Mouse (Mus musculus): ENCODE measurements around the gene Tspoap1. TPM values are rescaled to one million over a fixed set of nuclear protein-coding genes. Genes with fewer than 3 reads are reported as not detected.
A peak's percentile ranks its signal among the peaks of the same experiment; 100 is the strongest.

Gene Tspoap1
- polyA plus RNA-seq, 1 experiment from 2014 or later: 68.5 TPM

MicroRNAs encoded within 50 kb of the gene (microRNA counts, 519-probe panel; counts per million panel counts)
- 2,315 counts per million, percentile 69 among the panel's probes with 10 or more counts for microRNA mmu-miR-142-3p
- 2,983 counts per million, percentile 87 among the panel's probes with 10 or more counts for microRNA mmu-miR-142-5p

Small RNAs within 50 kb of the gene (microRNA-seq; reads per million reads assigned to microRNA genes)
- not detected for gene Mir142
- not detected for gene Mir142b

Other genes starting within 250 kb of the Tspoap1 start
- gene Gm11492, start 193.9 kb upstream of the Tspoap1 start, polyA plus RNA-seq (2015; fragmentation: Nextera tagmentation; extraction: Ambion mirVana): not detected in 2 replicates
- 32.5 and 33.6 TPM in 2 replicates for gene Sept4, start 191.6 kb upstream of the Tspoap1 start, polyA plus RNA-seq (2015; fragmentation: Nextera tagmentation; extraction: Ambion mirVana)
- 54.5 and 58.2 TPM in 2 replicates for gene Mtmr4, start 168.4 kb upstream of the Tspoap1 start, polyA plus RNA-seq (2015; fragmentation: Nextera tagmentation; extraction: Ambion mirVana)
- 0.39 and 0.57 TPM in 2 replicates for gene Hsf5, start 143.4 kb upstream of the Tspoap1 start, polyA plus RNA-seq (2015; fragmentation: Nextera tagmentation; extraction: Ambion mirVana)
- gene Rnf43, start 97.8 kb upstream of the Tspoap1 start, polyA plus RNA-seq (2015; fragmentation: Nextera tagmentation; extraction: Ambion mirVana): 0.68 and 1.4 TPM in 2 replicates
- gene Supt4a, start 23.0 kb upstream of the Tspoap1 start, polyA plus RNA-seq (2015; fragmentation: Nextera tagmentation; extraction: Ambion mirVana): 127 TPM in 2 replicates
- 0.08 and 0.22 TPM in 2 replicates for gene Mpo, start 33.0 kb downstream of the Tspoap1 start, polyA plus RNA-seq (2015; fragmentation: Nextera tagmentation; extraction: Ambion mirVana)
- 1.9 and 3.8 TPM in 2 replicates for gene Lpo, start 67.7 kb downstream of the Tspoap1 start, polyA plus RNA-seq (2015; fragmentation: Nextera tagmentation; extraction: Ambion mirVana)
- 11.0 and 13.2 TPM in 2 replicates for gene Mks1, start 92.7 kb downstream of the Tspoap1 start, polyA plus RNA-seq (2015; fragmentation: Nextera tagmentation; extraction: Ambion mirVana)
- gene Epx, start 115.0 kb downstream of the Tspoap1 start, polyA plus RNA-seq (2015; fragmentation: Nextera tagmentation; extraction: Ambion mirVana): 0.34 and 0.57 TPM in 2 replicates
- not detected in 2 replicates for gene Olfr462, start 131.7 kb downstream of the Tspoap1 start, polyA plus RNA-seq (2015; fragmentation: Nextera tagmentation; extraction: Ambion mirVana)
- gene Olfr463, start 136.8 kb downstream of the Tspoap1 start, polyA plus RNA-seq (2015; fragmentation: Nextera tagmentation; extraction: Ambion mirVana): not detected in 2 replicates
- 0.20 TPM in 2 replicates for gene Olfr464, start 160.4 kb downstream of the Tspoap1 start, polyA plus RNA-seq (2015; fragmentation: Nextera tagmentation; extraction: Ambion mirVana)
- 57.3 and 58.8 TPM in 2 replicates for gene Dynll2, start 227.0 kb downstream of the Tspoap1 start, polyA plus RNA-seq (2015; fragmentation: Nextera tagmentation; extraction: Ambion mirVana)